Mouse (Mus musculus) stomach, embryonic 16.5 days (tissue): ENCODE results near the gene Il1rap. TPM values are rescaled to one million over a fixed set of nuclear protein-coding genes. Genes with fewer than 3 reads are reported as not detected.

Experiments used
- ATAC-seq: fragments of 200-750 bp; cut with Nextera tagmentation; 2 replicates; pipeline ENCODE4 v1.8.0; 2017; ENCODE audit warnings: moderate number of reproducible peaks, moderate TSS enrichment; ENCODE audit not compliant: insufficient read depth, low FRiP score
- H3K27ac ChIP-seq: fragments of 300-500 bp; sonication (generic); 2 replicates; pipeline ENCODE4 v1.5.1; 2014; ENCODE audit warnings: low read length
- H3K27me3 ChIP-seq: fragments of 300-500 bp; sonication (generic); 2 replicates; pipeline ENCODE4 v1.6.1; 2014; ENCODE audit warnings: low read length, control low read depth, mixed read lengths; ENCODE audit not compliant: control insufficient read depth, insufficient read depth
- H3K36me3 ChIP-seq: fragments of 300-500 bp; sonication (generic); 2 replicates; pipeline ENCODE4 v1.6.1; 2014; ENCODE audit warnings: low read length; ENCODE audit not compliant: control insufficient read depth, insufficient read depth
- H3K4me1 ChIP-seq: fragments of 300-500 bp; sonication (generic); 2 replicates; pipeline ENCODE4 v1.6.1; 2014; ENCODE audit warnings: low read length, control low read depth, mixed read lengths; ENCODE audit not compliant: control insufficient read depth, insufficient read depth
- H3K4me2 ChIP-seq: fragments of 300-500 bp; sonication (generic); 2 replicates; pipeline ENCODE4 v1.6.1; 2014; ENCODE audit warnings: low read depth, low read length, mixed read lengths
- H3K4me3 ChIP-seq: fragments of 300-500 bp; sonication (generic); replicated peaks from 2 replicates; pipeline ENCODE4 v1.5.1; 2014; ENCODE audit warnings: mild to moderate bottlenecking, low read length
- H3K9ac ChIP-seq: fragments of 300-500 bp; sonication (generic); 2 replicates; pipeline ENCODE4 v1.6.1; 2014; ENCODE audit warnings: low read length
- H3K9me3 ChIP-seq: fragments of 300-500 bp; sonication (generic); replicated peaks from 2 replicates; pipeline ENCODE4 v1.6.1; 2016; ENCODE audit warnings: low read length, control low read depth; ENCODE audit not compliant: control insufficient read depth
- WGBS: fragments of 180-500 bp; shearing (Covaris S2); extraction: QIAGEN DNeasy Blood & Tissue Kit; methylation state at CpG from one replicate; pipeline ENCODE4 v1.1.7; 2014; 5-methylcytosine and 5-hydroxymethylcytosine counted together
- polyA plus RNA-seq: library from polyadenylated mRNA; unstranded; fragments of >200 nt; fragmentation: Nextera tagmentation; extraction: Ambion mirVana; gene quantifications from 2 replicates; pipeline ENCODE4 v1.2.1, GENCODE M21; 2015

Gene Il1rap
- polyA plus RNA-seq, 1 experiment from 2014 or later = 9.0 TPM

DNA sequence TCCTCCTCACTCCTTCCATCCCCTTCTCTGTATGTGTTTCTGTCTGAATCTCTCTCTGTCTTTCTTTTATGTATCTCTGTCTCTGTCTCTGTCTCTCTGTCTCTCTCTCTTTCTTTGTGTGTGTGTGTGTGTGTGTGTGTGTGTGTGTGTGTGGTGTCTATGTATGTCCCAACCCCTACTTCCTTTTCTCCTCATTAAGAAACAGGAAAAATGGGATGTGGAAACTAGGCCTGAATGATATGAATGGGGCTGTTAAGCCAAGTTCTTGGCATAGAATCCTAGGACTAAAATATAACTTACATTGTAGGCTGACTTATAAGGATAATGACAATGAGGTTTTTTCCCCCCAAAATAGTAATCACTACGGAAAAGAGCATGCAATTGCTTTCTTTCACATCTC is 149.4 kb downstream of the Il1rap start:
- no peaks in the 10 kb centered on the region for H3K36me3 ChIP-seq
- no peak overlapping the region for H3K9ac ChIP-seq
- no peaks in the 10 kb centered on the region for H3K9me3 ChIP-seq
- no peaks in the 10 kb centered on the region for H3K4me1 ChIP-seq
- no peak overlapping the region for H3K4me2 ChIP-seq
- H3K4me3 ChIP-seq = no peak overlapping the region
- H3K27me3 ChIP-seq = no peaks in the 10 kb centered on the region
- no peak overlapping the region for H3K27ac ChIP-seq
- no peak for ATAC-seq
- whole genome bisulfite sequencing = 77% methylated on average over 1 of the region's 1 CpGs

DNA sequence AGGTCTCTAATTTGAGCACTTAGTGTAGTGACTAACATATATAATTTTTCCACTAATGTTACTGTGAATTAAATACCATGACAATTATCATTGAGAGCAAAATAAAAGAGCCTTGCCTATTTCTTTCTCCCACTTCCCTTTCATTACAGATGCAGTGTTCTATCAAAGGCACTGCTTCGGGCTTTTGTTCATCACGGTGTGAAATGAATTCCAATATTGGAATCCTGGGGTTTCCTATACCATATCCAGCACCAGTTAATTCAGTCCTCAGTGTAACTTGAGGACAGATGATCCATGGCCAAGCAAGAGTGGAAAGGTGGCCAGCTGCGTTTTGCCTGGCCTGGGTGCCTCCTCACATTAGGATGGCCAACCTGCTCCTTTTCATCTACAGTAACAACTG is 151.1 kb downstream of the Il1rap start:
- no peak overlapping the region for H3K4me2 ChIP-seq
- no peaks in the 10 kb centered on the region for H3K4me1 ChIP-seq
- no peak overlapping the region for H3K9ac ChIP-seq
- no peaks in the 10 kb centered on the region for H3K36me3 ChIP-seq
- ATAC-seq = no peak
- no peaks in the 10 kb centered on the region for H3K27me3 ChIP-seq
- WGBS = 85% methylated on average over 3 of the region's 3 CpGs
- no peaks in the 10 kb centered on the region for H3K9me3 ChIP-seq
- H3K4me3 ChIP-seq = no peak overlapping the region
- no peak overlapping the region for H3K27ac ChIP-seq

DNA sequence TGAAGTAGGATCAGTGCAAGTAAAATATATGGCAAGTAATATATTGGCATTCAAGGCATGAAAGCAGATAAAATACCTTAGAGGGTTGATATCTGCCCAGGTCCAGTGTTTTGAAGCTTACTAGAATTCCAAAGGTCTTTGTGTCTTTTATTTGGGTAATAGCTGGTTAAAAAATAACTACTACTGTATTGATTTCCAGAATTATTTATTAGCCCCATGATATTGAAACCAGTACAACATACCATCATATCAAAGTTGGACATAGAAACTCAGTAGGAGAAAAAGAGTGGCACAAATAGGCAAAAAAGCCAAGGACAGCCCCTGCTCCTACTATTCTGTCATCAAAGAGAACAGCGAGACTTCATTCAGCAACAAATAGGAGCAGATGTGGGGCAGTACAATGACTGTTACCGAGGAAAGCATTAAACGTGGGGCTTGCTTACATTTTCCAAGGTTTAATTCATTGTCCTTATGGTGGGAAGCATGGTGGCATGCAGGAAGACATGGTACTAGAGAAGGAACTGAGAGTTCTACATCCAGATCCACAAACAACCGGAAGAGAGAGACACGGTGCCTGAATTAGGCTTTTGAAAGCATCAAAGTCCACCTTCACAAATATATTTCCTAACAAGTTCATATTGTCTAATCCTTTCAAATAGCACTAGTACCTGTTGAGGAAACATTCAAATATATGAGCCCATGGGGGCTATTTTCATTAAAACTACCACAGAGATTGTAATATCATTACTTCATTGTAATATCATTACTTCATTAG is 174.1 kb downstream of the Il1rap start:
- H3K9me3 ChIP-seq = no peaks in the 10 kb centered on the region
- H3K9ac ChIP-seq = no peak overlapping the region
- H3K4me3 ChIP-seq = no peak overlapping the region
- H3K4me1 ChIP-seq = no peaks in the 10 kb centered on the region
- H3K27ac ChIP-seq = no peak overlapping the region
- WGBS = 86% methylated on average over 5 of the region's 5 CpGs
- no peak for ATAC-seq
- no peak overlapping the region for H3K4me2 ChIP-seq
- H3K27me3 ChIP-seq = no peaks in the 10 kb centered on the region
- no peaks in the 10 kb centered on the region for H3K36me3 ChIP-seq

DNA sequence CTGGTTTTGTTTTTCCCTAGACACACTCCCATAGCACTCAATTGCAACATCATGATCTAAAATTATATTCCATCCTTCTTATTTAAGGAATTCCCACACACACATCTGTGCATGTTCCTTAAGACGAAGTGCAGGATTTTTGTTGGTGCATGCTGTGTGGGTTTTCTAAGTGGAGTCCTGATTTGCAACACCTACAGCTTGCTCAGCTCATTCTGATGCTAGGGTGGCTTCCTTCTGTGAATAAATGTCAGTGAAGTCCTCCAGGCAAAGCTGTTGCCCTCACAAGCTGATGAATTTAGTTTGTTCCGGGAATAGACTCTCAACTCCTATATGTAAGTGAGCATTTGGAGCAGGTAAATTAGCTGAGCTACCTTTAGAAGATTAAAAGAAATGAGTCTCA is 194.5 kb downstream of the Il1rap start:
- WGBS = 85% methylated on average over 2 of the region's 2 CpGs
- H3K36me3 ChIP-seq = no peaks in the 10 kb centered on the region
- H3K4me1 ChIP-seq = no peaks in the 10 kb centered on the region
- no peaks in the 10 kb centered on the region for H3K9me3 ChIP-seq
- H3K4me2 ChIP-seq = no peak overlapping the region
- H3K9ac ChIP-seq = no peak overlapping the region
- ATAC-seq = no peak
- no peaks in the 10 kb centered on the region for H3K27me3 ChIP-seq
- H3K27ac ChIP-seq = no peak overlapping the region
- no peak overlapping the region for H3K4me3 ChIP-seq

DNA sequence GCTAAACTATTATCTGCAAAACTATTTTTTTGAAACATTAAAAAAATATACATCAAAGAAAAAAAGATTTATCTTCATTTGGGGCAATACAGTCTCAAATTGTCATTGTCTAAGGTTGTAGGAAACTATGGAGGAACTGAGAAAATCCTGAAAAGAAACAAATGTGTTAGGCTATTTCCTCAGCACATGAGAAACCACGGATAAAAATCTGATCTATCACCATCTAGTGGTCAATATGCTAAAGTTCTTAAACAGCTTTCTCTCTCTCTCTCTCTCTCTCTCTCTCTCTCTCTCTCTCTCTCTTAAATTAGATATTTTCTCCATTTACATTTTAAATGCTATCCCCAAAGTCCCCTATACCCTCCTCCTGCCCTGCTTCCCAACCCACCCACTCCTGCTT is 195.6 kb downstream of the Il1rap start:
- no peak for ATAC-seq
- H3K27me3 ChIP-seq = no peaks in the 10 kb centered on the region
- H3K4me1 ChIP-seq = no peaks in the 10 kb centered on the region
- no peak overlapping the region for H3K4me2 ChIP-seq
- no peaks in the 10 kb centered on the region for H3K36me3 ChIP-seq
- no peak overlapping the region for H3K27ac ChIP-seq
- no peak overlapping the region for H3K4me3 ChIP-seq
- no peaks in the 10 kb centered on the region for H3K9me3 ChIP-seq
- WGBS = 7% methylated on average over 1 of the region's 1 CpGs
- H3K9ac ChIP-seq = no peak overlapping the region

Other genes with a start within 250 kb of the Il1rap start
- 14.4 and 15.3 TPM in 2 replicates for gene Cldn1, start 209.9 kb upstream of the Il1rap start, polyA plus RNA-seq
- gene Cldn16, start 118.6 kb upstream of the Il1rap start, polyA plus RNA-seq = not detected in 2 replicates
- gene Tmem207, start 54.9 kb upstream of the Il1rap start, polyA plus RNA-seq = not detected in 2 replicates